Mouse (Mus musculus) c-Kit-positive CD71-positive TER-119-positive erythroid progenitor cells, embryonic 14.5 days (primary cell): ENCODE measurements around the gene Fam92b.

ENCODE experiments used
- DNase-seq: peaks from one replicate; pipeline ENCODE4 v3.0.0-alpha.2; 2013; ENCODE audit warnings: low spot score

Fam92b gene

DNA sequence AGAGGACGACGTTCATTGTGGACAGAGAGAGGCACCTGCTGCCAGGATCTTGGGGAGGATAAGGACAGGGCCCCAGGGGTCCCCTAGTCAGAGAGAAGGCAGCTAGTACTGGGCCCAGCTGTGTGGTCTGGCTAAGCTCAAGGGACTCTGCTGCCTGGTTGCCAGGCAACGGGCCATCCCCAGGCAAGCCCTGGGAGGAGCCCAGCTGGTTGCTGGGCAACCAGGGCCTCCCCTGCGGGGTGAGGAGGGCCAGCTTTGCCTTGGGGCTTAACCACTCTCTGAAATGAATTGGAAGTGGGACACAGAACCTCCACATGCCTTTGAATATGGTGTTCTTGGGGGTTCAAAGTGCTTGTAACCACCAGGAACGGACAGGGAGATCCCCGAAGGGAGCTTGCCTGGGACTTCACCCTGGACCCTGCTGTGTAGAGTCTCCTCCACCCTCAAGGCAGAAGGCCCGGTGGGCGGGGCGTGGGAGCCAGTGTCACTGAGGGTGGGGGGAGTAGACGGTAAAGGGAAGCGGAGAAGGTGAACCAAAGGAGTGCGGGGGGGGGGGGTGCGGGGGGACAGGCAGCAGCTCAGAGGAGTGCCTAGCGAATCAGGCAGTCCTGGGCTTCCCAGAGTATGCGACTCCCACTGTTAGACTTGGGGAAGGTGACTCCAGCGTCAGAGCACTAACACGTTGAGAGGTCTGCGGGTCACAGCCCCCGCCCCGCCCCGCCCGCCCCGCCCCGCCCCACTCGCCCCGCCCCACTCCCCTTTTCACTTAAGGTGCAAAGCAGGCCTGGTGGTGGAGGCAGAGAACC is at the start of gene Fam92b:
Gene Fam92b (minus strand): TSS at position 149 of the 806 bp plus-strand sequence.
- no peak for DNase-seq

DNA sequence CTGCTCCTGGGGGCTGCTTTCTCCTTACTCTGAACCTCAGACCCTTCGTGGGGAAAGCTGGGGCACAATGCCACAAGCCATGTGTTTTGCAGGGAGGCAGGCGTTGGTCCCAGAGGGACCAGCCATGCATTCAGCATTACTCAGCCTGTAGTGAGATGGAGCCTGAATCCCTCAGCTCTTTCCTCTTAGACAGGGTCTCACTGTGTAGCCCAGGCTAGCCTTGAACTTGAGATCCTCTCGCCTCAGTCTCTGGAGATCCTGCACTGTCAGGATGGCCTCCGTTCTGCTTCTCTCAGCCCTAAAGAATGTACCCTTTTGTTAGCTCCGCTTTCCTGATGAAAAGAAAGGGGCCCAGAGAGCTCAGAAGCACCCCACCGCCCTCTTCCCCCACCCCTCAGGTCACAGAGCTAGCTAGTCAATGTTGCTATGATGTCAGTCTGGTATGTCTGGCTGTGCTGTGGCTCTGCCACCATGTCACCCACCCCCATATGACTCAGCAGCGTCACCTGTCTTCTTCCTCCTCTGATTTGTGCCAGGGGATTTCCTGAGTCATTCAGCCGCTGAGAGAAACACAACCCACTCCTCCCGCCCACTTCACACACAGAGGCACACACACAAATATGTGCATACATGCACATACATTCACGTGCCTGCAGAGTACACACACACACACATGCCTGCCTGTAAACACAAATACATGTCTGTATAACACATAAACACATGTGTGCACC is 48.3 kb upstream of the Fam92b start:
- no peak for DNase-seq

DNA sequence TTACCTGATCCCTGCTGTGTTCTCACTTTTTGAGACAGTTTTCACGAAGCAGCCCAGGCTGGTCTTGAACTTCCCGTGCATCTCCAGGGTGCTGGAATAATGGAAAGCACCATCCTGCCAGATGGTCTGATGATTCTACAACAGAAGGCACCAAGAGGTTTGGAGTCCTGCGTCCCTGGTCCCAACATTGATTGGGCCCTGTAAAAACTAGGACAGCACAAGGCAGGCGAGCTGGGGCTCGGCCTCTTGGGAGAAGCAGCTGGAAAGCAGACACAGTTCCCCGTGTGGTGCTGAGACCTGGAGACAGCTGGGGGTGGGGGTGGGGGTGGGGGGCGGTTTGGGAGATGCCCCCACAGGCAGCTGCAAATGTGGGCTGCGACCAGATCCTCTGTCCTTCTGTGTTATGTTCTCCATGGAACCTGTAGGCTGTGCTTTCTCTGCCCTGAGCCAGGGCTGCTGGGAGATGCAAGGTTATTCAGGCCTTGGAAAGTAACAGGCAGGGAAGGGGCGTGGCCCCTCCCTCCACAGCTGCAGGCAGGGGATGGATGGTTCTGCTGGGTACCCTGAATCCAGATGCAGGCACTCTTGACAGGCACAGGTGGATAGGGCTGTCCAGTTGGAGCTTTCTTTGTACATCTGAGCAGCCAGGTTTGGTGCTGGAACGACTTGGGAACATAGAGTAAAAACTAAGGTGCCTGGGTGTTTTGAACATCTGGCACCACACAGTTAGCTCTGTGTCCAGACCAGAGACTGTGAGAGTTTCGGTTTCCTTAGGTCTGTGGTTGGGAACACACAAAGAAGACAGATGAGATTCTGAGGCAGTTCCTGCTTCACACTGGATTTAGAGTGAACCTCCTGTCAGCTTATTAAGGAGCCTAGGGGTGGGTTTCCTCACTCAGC is 47.5 kb upstream of the Fam92b start:
- DNase-seq = no peak

DNA sequence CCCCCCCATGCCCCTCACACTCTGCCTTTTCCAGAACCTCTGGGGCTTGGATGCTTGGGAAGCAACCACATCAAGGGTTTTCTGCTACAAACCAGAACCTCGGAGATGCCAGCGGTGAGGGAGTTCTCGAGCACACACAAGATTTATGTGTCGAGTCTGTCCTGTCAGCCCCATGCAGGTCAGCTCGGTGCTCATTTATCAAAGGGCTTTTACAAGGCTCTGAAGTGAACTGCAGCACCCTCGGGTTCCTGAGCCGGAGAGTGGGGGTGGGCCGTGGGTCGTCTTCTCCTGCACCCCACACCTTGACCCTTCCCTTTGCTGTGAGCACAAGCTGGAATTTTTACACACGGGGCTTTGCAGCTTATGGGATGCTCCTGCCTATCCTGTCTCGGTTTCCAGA is 45.3 kb upstream of the Fam92b start:
- no peak for DNase-seq

DNA sequence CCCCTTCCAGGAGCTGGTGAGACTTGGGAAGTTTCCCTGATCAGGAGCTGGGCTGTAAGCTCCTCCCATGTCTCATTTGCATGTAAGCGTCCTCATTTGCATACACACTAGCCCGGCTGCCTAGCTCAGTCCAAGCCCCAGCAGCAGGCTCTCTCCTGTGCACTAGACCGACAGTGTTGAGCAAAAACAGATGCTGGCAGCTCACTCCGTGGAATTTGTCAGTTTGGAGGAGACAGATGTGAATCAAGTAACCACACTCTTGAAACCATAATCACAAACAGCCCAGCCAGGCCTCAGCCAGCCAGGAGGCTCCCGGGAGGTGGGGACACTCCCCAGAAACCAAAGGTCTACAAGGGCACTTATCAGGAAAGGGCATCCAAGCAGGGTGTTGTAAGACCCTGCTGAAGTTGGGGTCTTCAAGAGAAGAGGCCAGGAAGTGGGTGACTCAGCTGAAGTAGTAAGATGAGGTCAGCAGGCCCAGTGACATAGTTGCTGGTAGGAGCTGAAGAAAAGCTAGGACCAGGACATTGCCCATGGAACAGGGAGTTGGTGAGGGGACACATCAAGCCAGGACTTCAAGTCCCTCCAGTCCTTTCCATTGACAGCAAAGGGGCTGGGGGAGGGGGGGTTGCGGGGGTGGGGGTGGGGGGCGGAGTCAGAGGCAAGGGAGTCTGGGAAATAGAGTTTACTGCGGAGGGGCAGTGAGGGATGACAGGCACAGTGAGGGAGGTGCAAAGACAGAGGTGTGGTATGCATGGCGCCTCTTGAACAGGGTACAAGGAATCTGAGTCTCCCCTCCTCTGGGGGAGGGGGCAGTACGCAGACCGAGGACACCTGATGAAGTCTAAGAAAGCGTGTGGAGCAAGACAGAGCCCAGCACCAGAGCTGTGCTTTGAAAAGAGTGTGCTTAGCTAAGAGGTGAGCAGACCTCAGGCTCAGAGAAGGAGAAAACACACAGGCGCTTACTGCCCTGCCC is 39.9 kb upstream of the Fam92b start:
- no peak for DNase-seq

DNA sequence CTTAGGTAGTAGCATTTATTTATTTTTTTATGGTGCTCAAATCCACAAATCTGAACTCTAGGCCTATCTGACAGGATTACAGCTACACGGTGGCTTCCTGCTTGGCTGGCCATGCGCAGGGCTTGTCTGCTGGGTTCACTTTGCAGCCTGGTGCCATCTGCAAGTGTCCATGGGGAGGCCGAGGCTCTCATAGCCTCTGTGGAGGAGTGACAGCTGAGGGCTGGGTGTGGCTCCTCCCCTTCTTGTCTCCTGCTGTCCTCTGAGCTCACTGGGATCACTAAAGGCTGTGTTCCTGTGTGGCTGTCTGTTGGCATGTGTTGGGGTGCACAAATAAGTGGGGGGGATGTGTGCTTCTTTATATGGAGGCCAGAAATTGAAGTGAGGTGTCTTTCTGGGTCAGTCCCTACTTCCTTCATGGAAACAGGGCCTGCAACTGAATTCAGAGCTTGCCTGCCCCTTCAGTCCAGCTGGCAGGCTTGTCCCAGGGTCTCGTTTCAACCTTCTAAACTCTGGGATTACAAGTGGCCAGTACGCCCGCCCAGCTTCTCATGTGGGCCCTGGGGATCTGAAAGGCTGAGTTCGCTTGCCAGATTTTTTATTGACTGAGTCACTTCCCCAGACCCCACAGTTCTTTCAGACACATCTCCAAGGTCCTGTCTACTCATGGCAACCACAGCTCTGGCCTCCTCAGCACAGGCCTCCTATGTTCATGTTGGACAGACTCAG is 38.3 kb upstream of the Fam92b start:
- DNase-seq = no peak

DNA sequence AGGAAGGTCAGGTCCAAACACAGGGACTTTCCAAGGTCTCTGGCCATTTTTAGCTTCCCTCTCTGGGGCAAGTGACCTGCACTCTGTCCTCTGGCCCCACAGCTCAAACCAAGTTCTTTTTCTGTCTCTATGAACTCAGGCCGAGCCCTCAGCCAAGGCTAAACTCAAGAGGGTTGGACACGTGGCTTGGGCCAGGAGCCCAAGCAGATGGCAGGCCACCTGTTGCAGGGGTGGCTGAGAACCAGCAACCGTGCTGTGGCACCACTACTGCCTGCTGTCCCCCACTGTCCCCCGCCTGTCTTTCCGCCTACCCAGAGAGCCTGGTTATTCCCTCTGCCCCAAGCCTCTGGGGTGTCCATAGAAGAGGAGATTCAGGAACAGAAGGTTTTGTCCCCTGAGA is 36.7 kb upstream of the Fam92b start:
- no peak for DNase-seq

DNA sequence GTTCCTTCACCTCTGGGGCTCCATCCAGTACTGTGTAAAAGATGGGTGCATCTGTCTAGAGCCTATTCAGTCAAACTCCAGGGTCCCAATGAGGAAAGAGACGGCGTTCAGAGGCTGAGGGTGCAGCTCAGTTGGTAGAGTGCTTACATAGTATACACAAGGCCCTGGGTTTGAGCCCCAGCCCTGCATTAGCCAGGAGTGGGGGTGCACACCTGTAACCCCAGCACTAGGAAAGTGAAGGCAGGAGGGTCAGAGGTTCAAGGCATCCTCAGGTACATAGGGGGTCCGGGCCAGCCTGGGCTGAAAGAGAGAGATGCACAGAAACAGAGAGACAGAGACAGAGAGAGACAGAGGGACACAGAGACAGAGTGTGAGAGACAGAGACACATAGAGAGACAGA is 36.0 kb upstream of the Fam92b start:
- DNase-seq = no peak

DNA sequence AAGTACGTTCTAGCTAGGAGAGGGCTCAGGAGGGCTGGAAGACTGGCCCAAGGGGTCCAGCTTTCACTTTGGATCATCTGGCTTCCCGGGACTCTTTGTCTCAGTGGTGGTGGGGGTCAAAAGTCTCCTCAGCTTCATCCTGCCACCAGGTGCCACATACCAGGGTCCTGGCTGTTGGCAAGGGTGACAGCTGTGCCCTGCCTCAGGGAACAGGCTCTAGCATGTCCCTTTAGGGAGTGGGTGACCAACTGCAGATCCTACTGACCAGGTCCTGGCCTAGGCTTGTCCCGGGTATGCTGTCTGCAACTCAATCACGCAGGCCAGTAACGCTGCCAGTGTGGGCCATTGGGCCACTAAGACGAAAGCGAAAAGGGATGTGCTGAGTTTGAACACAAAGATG is 35.3 kb upstream of the Fam92b start:
- no peak for DNase-seq

DNA sequence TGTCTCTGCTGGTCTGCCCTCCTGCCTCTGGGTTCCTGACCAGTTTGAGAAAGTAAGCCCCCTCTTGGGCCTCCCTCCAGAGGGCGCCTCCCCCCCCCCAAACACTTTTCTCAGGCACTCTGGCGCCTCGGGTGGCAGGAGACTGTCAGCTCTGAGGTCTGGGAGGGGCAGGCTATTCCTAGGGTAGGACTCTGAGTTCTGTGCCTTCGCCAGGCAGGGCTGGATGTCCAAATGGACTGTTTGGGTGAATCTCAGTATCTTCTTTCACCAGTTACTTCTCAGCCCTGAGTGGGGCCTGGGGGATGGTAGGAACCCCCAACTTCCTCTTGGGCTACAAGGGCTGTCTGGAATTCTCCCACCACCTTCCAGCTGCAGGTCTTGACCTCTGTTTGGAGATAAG is 34.1 kb upstream of the Fam92b start:
- DNase-seq = no peak

DNA sequence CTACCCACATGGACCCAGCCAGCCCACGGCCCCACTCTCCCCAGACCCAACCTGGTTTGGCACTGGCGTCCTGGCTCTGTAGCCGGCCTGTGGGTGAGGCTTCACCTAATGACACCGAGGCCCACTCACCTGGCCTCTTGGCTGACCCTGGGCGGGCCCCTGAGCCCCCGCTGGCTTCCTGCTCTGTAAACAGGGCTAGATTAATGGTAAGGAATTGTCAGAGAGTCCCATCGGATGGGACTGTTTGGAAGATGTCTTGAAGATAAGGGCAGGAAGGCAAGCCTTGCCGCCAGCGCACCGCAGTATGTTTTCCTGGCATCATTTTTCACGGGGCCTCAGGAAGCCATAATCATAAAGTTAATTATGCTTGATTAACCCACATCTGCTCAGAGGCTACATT is 30.8 kb upstream of the Fam92b start:
- DNase-seq = no peak

DNA sequence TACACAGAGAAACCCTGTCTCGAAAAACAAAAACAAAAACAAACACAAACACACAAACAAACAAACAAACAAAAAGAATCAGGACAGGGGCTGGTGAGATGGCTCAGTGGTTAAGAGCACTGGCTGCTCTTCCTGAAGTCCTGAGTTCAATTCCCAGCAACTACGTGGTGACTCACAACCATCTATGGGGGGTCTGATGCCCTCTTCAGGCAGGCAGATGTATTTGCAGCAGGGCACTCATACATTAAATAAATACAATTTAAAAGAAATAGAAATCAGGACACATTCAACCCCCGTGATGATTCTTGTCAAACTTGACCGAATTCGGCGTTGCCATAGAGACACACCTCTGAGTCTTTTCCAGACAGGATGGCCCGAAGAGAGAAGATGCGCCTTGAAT is 30.1 kb upstream of the Fam92b start:
- no peak for DNase-seq

DNA sequence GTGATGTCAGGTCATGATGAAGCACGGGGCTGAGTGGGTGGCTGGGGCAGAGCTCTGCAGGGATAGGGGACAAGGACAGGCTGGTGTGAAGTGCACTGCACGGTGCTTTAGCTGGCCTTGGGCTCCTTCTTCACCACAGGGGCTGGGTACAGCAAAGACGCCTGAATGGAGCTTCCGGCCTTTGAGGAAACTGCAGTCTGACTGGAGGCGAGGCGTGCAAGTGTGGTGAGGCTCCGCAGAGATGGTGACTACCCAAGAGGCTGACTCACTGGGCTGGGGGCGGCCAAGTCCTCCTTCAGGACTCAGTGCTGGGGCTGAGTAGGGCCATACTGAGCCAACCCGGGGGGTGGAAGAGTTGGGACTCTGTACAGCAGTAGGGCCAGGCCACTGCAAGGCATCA is 28.6 kb upstream of the Fam92b start:
- no peak for DNase-seq

DNA sequence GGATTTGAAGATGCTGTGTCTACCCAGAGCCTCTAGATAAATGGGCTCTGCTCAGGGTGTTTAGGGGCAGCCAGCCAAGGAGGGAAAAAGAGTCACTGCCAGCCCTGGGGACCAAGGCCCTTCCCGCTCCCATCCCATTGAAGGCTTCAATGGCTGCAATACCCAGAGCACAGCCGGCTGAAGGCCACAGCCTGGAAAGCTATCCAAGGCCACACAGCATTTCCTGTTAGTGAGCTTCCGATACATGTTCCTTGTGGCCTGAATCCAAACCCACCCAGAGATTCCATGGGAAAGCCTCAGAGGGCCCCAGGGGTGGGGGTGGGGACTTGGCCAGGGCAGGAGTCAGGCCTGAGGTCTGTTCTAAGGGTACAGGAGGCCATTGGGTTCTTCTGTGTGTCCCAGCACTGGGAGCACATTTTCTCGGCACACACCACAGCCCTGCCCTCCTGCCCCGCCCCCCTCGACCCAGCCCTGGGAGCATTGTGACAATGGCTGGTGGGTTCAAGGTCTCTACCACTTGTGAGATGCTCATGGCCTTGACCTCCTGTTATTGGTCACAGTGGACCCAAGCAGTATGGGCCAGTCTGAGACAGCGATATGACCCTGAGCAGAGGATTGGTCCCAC is 27.6 kb upstream of the Fam92b start:
- no peak for DNase-seq

DNA sequence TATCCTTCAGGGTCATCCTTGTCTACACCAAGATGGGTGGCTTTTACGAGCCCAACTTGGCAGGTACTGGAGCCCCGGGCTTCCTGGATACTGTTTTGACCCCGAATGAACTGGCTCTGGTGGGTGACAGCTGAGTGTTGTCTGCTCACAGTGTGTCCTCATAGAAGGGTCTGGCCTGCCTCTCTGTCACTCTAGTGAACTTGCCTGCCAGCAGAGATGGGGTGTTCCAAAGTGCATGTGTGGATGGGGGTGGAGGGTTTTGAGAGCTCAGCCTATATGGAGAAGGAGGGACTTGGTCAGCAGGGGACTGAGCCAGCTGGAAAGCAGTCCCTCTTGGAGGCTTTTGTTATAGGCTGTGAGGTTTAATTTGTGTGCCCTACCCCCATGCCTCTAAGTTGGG is 25.3 kb upstream of the Fam92b start:
- no peak for DNase-seq

DNA sequence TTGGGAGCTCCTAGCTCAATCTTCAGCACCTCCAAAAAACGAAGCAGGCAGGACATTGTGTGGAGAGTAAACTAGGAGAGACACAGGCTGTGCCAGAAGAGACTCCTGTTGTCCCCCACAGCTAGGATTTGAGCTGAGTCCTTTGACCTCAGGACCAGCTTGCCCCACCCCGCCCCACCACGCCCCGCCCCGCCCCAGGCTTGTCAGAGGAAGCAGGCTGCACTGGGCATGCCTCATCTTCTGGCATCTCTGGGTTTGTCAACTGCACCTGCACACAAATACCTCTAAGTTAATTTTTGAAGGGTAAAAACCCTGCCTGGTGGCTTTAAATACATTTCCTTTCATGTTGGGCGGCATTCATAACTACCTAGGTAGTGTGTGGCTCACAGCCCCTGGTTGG is 24.1 kb upstream of the Fam92b start:
- no peak for DNase-seq

DNA sequence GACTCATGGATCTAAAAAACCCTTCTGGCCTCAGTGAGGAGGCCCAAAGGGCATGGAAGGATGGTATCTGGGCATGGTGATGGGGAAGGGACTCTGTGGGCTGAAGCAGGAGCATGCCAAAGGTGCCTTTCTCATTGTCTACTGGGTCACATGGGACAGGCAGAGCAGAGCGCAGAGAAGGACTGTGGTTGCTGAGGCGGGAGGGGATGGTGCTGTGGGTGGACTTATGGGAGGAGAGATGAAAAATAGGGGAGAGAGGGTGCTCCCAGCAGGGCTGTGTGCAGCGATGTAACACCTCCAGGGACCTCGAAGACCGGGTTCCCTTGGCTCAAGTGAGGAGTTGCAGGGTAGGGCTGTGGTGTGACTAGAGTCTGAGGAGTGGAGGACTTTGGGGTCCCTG is 14.9 kb upstream of the Fam92b start:
- no peak for DNase-seq

DNA sequence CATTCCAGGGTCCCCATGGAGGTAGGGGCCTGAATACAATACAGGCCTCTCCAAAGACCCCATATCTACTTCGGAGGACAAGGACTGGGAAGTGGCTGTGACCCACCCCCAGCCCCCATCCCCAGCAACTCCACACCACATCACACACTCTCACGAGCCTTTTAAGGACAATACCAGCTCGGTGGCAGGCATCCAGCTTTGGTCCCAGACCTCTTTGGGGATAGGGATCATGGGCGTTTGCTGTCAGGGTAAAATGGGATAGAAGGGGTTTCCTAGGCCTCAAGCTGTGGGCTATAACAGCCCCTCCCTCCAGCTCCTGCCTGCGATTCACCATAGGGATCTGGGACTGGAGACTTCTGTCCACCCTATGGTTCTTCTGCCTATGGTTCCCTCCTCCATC is 14.4 kb upstream of the Fam92b start:
- DNase-seq = no peak

DNA sequence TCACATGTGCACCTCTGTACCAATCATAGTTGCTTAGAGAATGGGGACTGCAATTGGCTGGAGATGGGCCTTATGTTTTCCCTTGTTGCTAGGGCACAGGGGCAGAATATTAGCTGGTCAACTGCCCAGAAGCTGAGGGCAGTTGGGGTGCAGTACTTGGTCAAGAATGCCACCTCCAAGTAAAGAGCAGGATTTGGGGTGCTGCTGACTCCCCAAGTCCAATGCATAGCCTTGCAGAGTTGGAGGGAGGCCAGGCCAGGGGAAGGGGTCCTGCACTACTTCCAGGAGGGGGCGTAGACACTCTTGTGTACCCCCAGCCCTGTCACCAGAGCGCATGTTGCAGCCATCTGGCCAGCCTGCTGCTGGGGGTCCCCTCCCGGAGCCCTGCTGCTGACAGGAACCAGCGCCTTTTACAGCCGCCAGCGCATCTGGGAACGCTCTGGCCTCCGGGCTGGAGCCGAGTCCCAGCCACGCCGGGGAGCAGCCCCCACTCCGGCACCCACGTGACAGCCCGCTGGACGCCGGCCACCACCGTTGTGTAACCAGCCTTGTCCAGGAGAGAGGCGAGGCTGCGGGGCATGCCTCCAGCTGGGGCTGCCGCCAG is 13.6 kb upstream of the Fam92b start:
- DNase-seq = no peak
